Mouse (Mus musculus) E14TG2a.4 (cell line): ENCODE measurements at regions not wholly inside any gene's neighbourhood (a gene's known extent, or its start where the extent isn't known, plus 50 kb on each side); places are given as distances from the start of the nearest gene placed in this dataset.

ENCODE experiments used
- CTCF ChIP-seq: conservative IDR thresholded peaks from 2 replicates; pipeline ENCODE4 v1.5.1; 2014; ENCODE audit warnings: low read length
- POU5F1 ChIP-seq: IDR thresholded peaks from 2 replicates; pipeline ENCODE4 v1.6.1; 2014; ENCODE audit warnings: low read length, borderline replicate concordance

- TF ChIP-seq CTCF = no peak
- no peak for TF ChIP-seq POU5F1
Observed at GRCm38 (mm10) chr6:31148311-31148856, 189.5 kb upstream of the Klf14 start.
